Mouse (Mus musculus) liver, embryonic 11.5 days (tissue): ENCODE data around the gene Klhdc9. TPM values are rescaled to one million over a fixed set of nuclear protein-coding genes. Genes with fewer than 3 reads are reported as not detected.

Experiments used
- ATAC-seq: fragments of 200-750 bp; cut with Nextera tagmentation; replicated peaks from 2 replicates; pipeline ENCODE4 v1.8.0; 2017; ENCODE audit warnings: moderate number of reproducible peaks, mild to moderate bottlenecking, moderate TSS enrichment, moderate library complexity; ENCODE audit not compliant: low FRiP score
- DNase-seq: peaks from one replicate; pipeline ENCODE4 v3.0.0-alpha.2; 2017; ENCODE audit warnings: low spot score
- H3K27ac ChIP-seq: fragments of 300-500 bp; sonication (generic); 2 replicates; pipeline ENCODE4 v1.5.1; 2014; ENCODE audit warnings: mild to moderate bottlenecking, low read depth, low read length, control low read depth
- H3K27me3 ChIP-seq: fragments of 300-500 bp; sonication (generic); replicated peaks from 2 replicates; pipeline ENCODE4 v1.6.1; 2014; ENCODE audit warnings: low read length, mixed read lengths; ENCODE audit not compliant: control insufficient read depth, insufficient read depth
- H3K36me3 ChIP-seq: fragments of 300-500 bp; sonication (generic); 2 replicates; pipeline ENCODE4 v1.6.1; 2014; ENCODE audit warnings: mild to moderate bottlenecking, low read length, moderate library complexity, mixed read lengths; ENCODE audit not compliant: control insufficient read depth, insufficient read depth
- H3K4me1 ChIP-seq: fragments of 300-500 bp; sonication (generic); replicated peaks from 2 replicates; pipeline ENCODE4 v1.6.1; 2014; ENCODE audit warnings: low read length, mixed read lengths; ENCODE audit not compliant: control insufficient read depth, insufficient read depth
- H3K4me2 ChIP-seq: fragments of 300-500 bp; sonication (generic); 2 replicates; pipeline ENCODE4 v1.6.1; 2014; ENCODE audit warnings: mild to moderate bottlenecking, control low read depth, moderate library complexity
- H3K4me3 ChIP-seq: fragments of 300-500 bp; sonication (generic); 2 replicates; pipeline ENCODE4 v1.5.1; 2014; ENCODE audit warnings: low read depth, low read length, control low read depth
- H3K9ac ChIP-seq: fragments of 300-500 bp; sonication (generic); 2 replicates; pipeline ENCODE4 v1.6.1; 2014; ENCODE audit warnings: low read depth, low read length, control low read depth
- H3K9me3 ChIP-seq: fragments of 300-500 bp; sonication (generic); 2 replicates; pipeline ENCODE4 v1.6.1; 2016; ENCODE audit warnings: low read length, inconsistent platforms, mixed read lengths; ENCODE audit not compliant: control insufficient read depth
- WGBS: fragments of 180-500 bp; shearing (Covaris S2); extraction: QIAGEN DNeasy Blood & Tissue Kit; methylation state at CpG from one replicate; pipeline ENCODE4 v1.1.7; 2014; 5-methylcytosine and 5-hydroxymethylcytosine counted together
- polyA plus RNA-seq: library from polyadenylated mRNA; unstranded; fragments of >200 nt; fragmentation: Nextera tagmentation; extraction: Ambion mirVana; gene quantifications from 2 replicates; pipeline ENCODE4 v1.2.1, GENCODE M21; 2014

The Klhdc9 gene
- polyA plus RNA-seq, 1 experiment from 2014 or later, result 0.66 TPM

- H3K36me3 ChIP-seq, result peaks cover 15% of the 10 kb centered on the region
- peak overlapping the region; percentile 91 for H3K9ac ChIP-seq
- WGBS, result under 1% methylated on average over 14 of the region's 14 CpGs
- DNase-seq, result peak; percentile 38
- ATAC-seq, result peak; percentile 40
- no peaks in the 10 kb centered on the region for H3K27me3 ChIP-seq
- H3K27ac ChIP-seq, result no peak overlapping the region
- no peaks in the 10 kb centered on the region for H3K9me3 ChIP-seq
- peak overlapping the region; percentile 81 for H3K4me2 ChIP-seq
- H3K4me1 ChIP-seq, result peaks cover 8% of the 10 kb centered on the region
- peak overlapping the region; percentile 95 for H3K4me3 ChIP-seq
These were observed 14.5 kb downstream of the Klhdc9 start for GRCm38 (mm10) chr1:171346095-171346450.

DNA sequence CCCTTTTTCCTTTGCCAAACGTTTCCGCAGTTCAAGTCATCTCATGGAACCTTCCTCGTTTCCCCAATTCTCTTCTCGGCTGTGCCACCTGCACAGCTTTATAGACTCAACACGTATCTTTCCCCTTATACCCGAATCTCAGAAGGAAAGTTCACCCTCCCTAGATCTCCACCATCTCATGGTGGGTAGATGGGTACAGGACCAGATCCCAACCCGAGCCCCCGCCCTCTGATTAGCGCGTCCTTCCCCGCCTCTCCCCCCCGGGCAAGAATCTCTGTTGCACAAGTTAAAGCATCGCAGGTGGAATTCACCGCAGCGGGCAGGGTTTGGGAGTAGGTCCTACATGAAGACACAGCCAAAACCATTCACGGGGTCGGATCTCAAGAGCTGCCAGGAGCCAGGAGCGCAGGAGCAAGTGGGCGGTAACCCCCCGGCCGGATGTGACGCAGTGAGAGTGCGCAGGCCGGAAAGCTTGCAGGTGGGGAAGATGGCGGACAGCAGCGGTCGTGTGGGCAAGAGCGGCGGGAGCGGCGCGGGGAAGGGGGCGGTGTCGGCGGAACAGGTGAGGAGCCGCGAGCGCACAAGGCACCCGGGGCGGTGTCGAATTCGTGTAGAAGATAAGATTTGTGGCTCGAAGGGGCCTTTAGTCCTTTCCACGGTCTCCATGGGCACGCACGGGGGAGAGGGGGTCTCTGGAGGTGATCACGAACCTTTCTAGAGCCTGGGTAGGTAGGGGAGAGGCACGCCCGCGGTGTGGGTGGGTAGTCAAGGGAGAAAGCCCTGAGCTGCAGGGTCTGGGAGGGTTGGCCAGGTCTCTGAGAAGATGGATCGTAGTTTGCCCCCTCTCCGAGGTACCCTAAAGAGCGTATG lies 15.1 kb downstream of the Klhdc9 start, which contains the start of the genes Nit1 and Pfdn2:
Gene Nit1, minus strand, starts transcription at position 422 of the 870 bp plus-strand sequence.
Gene Pfdn2, plus strand, starts transcription at position 446 of the 870 bp plus-strand sequence.
- Histone ChIP-seq H3K4me1 (peaks cover 8% of the 10 kb centered on the region), H3K27me3 (no peaks in the 10 kb centered on the region), H3K4me3 (peak within 1 kb of the TSS; percentile 95), H3K36me3 (peaks cover 15% of the 10 kb centered on the region), H3K27ac (peak within 1 kb of the TSS; percentile 81), H3K4me2 (peak within 1 kb of the TSS; percentile 81), H3K9me3 (no peaks in the 10 kb centered on the region), H3K9ac (peak within 1 kb of the TSS; percentile 91)
- 1% methylated on average over 53 of the region's 53 CpGs for WGBS
- ATAC-seq (peak; percentile 89), DNase-seq (peak; percentile 96)

DNA sequence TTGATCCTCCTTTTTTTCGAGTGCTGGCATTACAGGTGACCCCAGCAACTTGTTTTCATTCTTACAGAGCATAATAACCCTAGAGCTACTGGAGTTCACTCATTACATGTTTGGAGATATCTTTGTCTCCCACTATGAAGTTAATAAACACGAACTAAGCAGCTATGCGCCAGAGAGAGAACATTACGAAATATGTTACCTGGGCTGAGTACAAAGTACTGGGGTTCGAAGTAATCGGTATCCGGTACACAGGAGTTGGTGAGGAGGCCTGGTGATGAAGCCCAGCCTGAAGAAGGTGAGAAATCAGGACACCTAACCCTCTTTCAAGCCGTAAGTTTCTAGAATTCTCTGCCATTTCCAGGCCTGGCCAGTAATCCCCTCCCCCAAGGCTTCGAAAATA lies 15.9 kb downstream of the Klhdc9 start:
- Histone ChIP-seq H3K27me3 (no peaks in the 10 kb centered on the region), H3K4me1 (peaks cover 8% of the 10 kb centered on the region), H3K9ac (peak overlapping the region; percentile 91), H3K4me2 (peak overlapping the region; percentile 81), H3K27ac (no peak overlapping the region), H3K36me3 (peaks cover 21% of the 10 kb centered on the region), H3K4me3 (peak overlapping the region; percentile 95), H3K9me3 (no peaks in the 10 kb centered on the region)
- WGBS, result 72% methylated on average over 9 of the region's 9 CpGs
- DNase-seq (no peak), ATAC-seq (0 out of 2 replicates have a peak, but pooled peaks have one; percentile 1)

GRCm38 (mm10) chr1:171343922-171344677 lies 16.5 kb downstream of the Klhdc9 start:
- Histone ChIP-seq H3K36me3 (peaks cover 23% of the 10 kb centered on the region), H3K4me1 (peaks cover 8% of the 10 kb centered on the region), H3K27me3 (no peaks in the 10 kb centered on the region), H3K9me3 (no peaks in the 10 kb centered on the region), H3K27ac (no peak overlapping the region), H3K4me2 (peak overlapping the region; percentile 81), H3K4me3 (peak overlapping the region; percentile 95), H3K9ac (no peak overlapping the region)
- ATAC-seq (peak; percentile 12; the same call in 1 of the 2 replicates), DNase-seq (no peak)
- 80% methylated on average over 9 of the region's 9 CpGs for WGBS

GRCm38 (mm10) chr1:171342262-171343207 lies 18.1 kb downstream of the Klhdc9 start:
- H3K27me3 ChIP-seq, result no peaks in the 10 kb centered on the region
- H3K9me3 ChIP-seq, result no peaks in the 10 kb centered on the region
- H3K27ac ChIP-seq, result no peak overlapping the region
- ATAC-seq (no peak), DNase-seq (no peak)
- H3K36me3 ChIP-seq, result peaks cover 34% of the 10 kb centered on the region
- no peak overlapping the region for H3K4me2 ChIP-seq
- no peak overlapping the region for H3K4me3 ChIP-seq
- 96% methylated on average over 16 of the region's 16 CpGs for WGBS
- H3K9ac ChIP-seq, result no peak overlapping the region
- H3K4me1 ChIP-seq, result peaks cover 8% of the 10 kb centered on the region

GRCm38 (mm10) chr1:171330216-171330560 lies 30.4 kb downstream of the Klhdc9 start:
- Histone ChIP-seq H3K27ac (peak overlapping the region; percentile 98), H3K4me2 (peak overlapping the region; percentile 74), H3K4me3 (peak overlapping the region; percentile 94), H3K9me3 (no peaks in the 10 kb centered on the region), H3K9ac (peak overlapping the region; percentile 97), H3K4me1 (peaks cover 13% of the 10 kb centered on the region), H3K27me3 (no peaks in the 10 kb centered on the region), H3K36me3 (no peaks in the 10 kb centered on the region)
- ATAC-seq (no peak), DNase-seq (no peak)
- WGBS, result under 1% methylated on average over 4 of the region's 4 CpGs

DNA sequence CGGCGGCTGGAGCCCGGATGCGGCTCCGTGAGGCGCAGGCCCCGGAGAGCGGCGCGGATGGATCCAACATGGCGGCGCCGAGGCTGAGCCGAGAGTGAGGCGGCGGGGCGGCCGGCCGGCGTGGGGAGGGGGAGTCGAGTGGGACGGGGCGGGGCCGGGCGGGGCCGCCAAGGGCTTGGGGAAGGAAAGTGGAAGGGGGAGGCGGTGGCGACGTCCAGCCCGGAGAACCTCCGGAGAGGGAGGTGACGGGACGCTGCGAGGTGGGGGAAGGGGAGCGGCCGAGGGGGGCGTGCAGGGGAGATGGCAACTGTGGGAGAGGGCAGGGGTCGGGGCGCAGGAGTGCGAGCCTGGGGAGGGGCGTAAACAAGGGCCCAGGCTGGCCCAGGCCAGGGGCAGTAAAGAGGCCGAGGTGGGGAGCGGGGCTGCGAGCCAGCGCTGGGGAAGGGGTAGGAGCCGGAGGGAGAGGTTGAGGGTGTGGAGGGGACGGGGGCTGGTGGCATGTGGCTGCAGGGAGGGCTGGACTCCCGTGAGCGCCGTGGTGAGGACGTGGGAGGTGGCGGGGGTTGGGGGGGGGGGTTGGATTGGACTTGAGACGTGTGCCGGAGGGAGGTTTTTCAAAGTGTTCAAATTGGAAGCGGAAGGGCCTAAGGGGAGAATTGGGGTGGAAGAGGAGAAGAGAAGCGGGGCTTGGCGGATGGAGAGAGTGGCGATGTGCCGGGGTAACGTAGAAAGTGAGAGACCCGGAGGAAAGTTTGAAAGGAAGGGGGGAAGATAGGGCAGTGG lies 31.0 kb downstream of the Klhdc9 start:
- ATAC-seq (peak; percentile 77), DNase-seq (peak; percentile 93)
- Histone ChIP-seq H3K4me1 (peaks cover 13% of the 10 kb centered on the region), H3K9me3 (no peaks in the 10 kb centered on the region), H3K4me3 (peak overlapping the region; percentile 94), H3K36me3 (peaks cover 4% of the 10 kb centered on the region; the same call in 1 of the 2 replicates), H3K27ac (peak overlapping the region; percentile 98), H3K4me2 (peak overlapping the region; percentile 74), H3K9ac (peak overlapping the region; percentile 97), H3K27me3 (no peaks in the 10 kb centered on the region)
- WGBS, result 2% methylated on average over 57 of the region's 61 CpGs
